Mouse (Mus musculus): ENCODE data around the gene Trim56. TPM values are rescaled to one million over a fixed set of nuclear protein-coding genes. Genes with fewer than 3 reads are reported as not detected.
"Not testable (repeated sequence)": the region's sequence is repeated elsewhere in the genome, so short reads cannot be mapped to it uniquely, and the experiment has no call there.

Gene Trim56
- polyA plus RNA-seq, 1 experiment: 49.3 TPM

DNA sequence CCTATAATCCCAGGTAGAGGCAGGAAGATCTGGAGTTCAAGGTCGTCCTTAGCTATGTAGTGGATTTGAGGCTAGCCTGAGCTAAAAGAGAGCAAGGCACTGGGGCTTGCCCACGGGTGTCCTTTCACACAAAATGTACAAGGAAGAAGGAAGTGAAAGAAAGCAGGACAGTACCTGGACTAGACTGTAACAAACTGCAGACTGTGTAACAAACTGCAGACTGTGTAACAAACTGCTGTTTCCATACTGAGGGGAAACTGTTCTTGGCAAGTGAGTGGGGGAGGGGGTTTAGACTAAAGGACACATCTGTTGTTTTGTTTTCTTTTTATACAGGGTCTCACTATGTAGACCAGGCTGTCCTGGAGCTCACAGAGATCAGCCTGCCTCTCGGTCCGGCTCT lies 5.3 kb upstream of the Trim56 start:
- DNase-seq: no peak
- 84% methylated on average over 4 of the region's 4 CpGs for WGBS
- Histone ChIP-seq H3K36me3 (ENCODE audit: control insufficient read depth, insufficient read depth, low read length) (no peaks in the 10 kb centered on the region), H3K4me3 (ENCODE audit: control insufficient read depth, insufficient read depth, low read length) (no peak overlapping the region), H3K27ac (ENCODE audit: control insufficient read depth, insufficient read depth, low read length) (no peak overlapping the region), H3K4me1 (replicated peaks; ENCODE audit: control insufficient read depth, insufficient read depth, low read length) (peaks cover 3% of the 10 kb centered on the region), H3K27me3 (ENCODE audit: control insufficient read depth, insufficient read depth, low read length) (no peaks in the 10 kb centered on the region)
- no peak for TF ChIP-seq CTCF (IDR thresholded peaks at IDR 0.05; ENCODE audit: borderline replicate concordance, control insufficient read depth, extremely low read depth, insufficient read depth, low read length, poor library complexity)
- no peak for TF ChIP-seq POLR2A (IDR thresholded peaks at IDR 0.05; ENCODE audit: control insufficient read depth, extremely low read depth, insufficient read depth, low read length, poor library complexity)

DNA sequence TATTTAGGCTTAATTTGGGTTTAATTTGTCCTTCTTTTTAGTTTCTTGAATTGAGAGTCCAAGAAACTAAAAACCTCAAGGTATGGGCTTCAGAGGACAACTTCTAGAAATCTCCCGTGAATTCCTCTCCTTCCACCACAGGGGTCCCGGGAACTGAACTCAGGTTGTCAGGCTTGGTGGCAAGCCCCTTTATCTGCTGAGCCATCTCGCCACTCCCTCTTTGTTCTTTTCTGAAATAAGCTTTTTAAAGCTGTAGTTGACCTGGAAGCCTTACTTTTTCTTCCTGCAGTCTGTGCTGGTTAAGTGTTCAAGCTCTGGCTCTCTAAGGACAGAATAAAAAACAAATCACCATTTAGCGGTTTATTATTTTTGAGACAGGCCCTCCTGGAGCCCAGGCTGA lies 2.9 kb upstream of the Trim56 start:
- H3K4me3 ChIP-seq (ENCODE audit: control insufficient read depth, insufficient read depth, low read length): no peak overlapping the region
- DNase-seq: no peak

DNA sequence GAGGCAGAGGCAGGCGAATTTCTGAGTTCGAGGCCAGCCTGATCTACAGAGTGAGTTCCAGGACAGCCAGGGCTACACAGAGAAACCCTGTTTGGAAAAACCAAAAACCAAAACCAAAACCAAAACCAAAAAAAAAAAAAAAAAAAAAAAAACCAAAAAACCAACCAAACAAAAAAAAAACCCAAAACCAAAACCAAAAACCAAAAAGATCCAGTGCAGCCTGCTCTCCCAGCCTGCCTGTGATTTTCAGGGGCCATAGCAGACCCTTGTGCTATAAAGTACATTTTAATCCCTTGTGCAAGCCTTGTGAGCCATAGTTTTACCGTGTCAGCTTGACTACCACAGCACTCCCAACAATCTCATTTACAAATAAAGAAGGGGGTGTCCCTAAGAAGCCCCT lies 2.0 kb upstream of the Trim56 start:
- 85% methylated on average over 3 of the region's 3 CpGs for WGBS
- DNase-seq; H3K4me3 ChIP-seq (ENCODE audit: control insufficient read depth, insufficient read depth, low read length); H3K27me3 ChIP-seq (ENCODE audit: control insufficient read depth, insufficient read depth, low read length); H3K27ac ChIP-seq (ENCODE audit: control insufficient read depth, insufficient read depth, low read length): not testable (repeated sequence)
- peaks cover 18% of the 10 kb centered on the region for H3K36me3 ChIP-seq (ENCODE audit: control insufficient read depth, insufficient read depth, low read length)
- peaks cover 10% of the 10 kb centered on the region for H3K4me1 ChIP-seq (replicated peaks; ENCODE audit: control insufficient read depth, insufficient read depth, low read length)

More for the DNA sequence above, 2.9 kb upstream of the Trim56 start:
- TF ChIP-seq CTCF (IDR thresholded peaks at IDR 0.05; ENCODE audit: borderline replicate concordance, control insufficient read depth, extremely low read depth, insufficient read depth, low read length, poor library complexity) (no peak), POLR2A (IDR thresholded peaks at IDR 0.05; ENCODE audit: control insufficient read depth, extremely low read depth, insufficient read depth, low read length, poor library complexity) (no peak)
- Histone ChIP-seq H3K36me3 (ENCODE audit: control insufficient read depth, insufficient read depth, low read length) (peaks cover 10% of the 10 kb centered on the region), H3K27me3 (ENCODE audit: control insufficient read depth, insufficient read depth, low read length) (no peaks in the 10 kb centered on the region), H3K27ac (ENCODE audit: control insufficient read depth, insufficient read depth, low read length) (no peak overlapping the region), H3K4me1 (replicated peaks; ENCODE audit: control insufficient read depth, insufficient read depth, low read length) (peaks cover 10% of the 10 kb centered on the region)
- WGBS: 92% methylated on average over 4 of the region's 4 CpGs

DNA sequence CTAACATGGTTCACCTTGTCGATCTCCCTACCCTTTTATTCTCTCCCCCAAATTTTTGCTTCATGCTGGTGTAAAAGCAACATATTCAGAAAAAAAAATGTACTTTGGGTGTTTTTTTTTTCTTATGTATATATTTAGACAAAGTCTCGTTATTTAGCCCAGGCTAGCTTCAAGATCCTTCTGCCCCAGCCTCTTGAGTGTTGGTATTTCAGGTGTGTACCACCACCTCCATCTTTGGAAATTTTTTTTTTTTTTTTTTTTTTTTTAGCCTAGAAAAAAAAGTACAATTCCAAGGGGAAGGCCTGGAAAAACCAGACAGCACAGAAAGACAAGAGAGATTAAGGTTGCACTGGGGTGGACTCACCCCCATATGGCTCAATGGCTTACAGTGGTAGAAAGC lies 978 bp upstream of the Trim56 start:
- no peak for DNase-seq
- WGBS: 78% methylated on average over 2 of the region's 2 CpGs
- TF ChIP-seq CTCF (IDR thresholded peaks at IDR 0.05; ENCODE audit: borderline replicate concordance, control insufficient read depth, extremely low read depth, insufficient read depth, low read length, poor library complexity) (no peak), POLR2A (IDR thresholded peaks at IDR 0.05; ENCODE audit: control insufficient read depth, extremely low read depth, insufficient read depth, low read length, poor library complexity) (no peak)
- Histone ChIP-seq H3K27ac (ENCODE audit: control insufficient read depth, insufficient read depth, low read length) (no peak overlapping the region), H3K4me3 (ENCODE audit: control insufficient read depth, insufficient read depth, low read length) (no peak overlapping the region), H3K4me1 (replicated peaks; ENCODE audit: control insufficient read depth, insufficient read depth, low read length) (peaks cover 10% of the 10 kb centered on the region), H3K36me3 (ENCODE audit: control insufficient read depth, insufficient read depth, low read length) (peaks cover 22% of the 10 kb centered on the region), H3K27me3 (ENCODE audit: control insufficient read depth, insufficient read depth, low read length) (no peaks in the 10 kb centered on the region)

DNA sequence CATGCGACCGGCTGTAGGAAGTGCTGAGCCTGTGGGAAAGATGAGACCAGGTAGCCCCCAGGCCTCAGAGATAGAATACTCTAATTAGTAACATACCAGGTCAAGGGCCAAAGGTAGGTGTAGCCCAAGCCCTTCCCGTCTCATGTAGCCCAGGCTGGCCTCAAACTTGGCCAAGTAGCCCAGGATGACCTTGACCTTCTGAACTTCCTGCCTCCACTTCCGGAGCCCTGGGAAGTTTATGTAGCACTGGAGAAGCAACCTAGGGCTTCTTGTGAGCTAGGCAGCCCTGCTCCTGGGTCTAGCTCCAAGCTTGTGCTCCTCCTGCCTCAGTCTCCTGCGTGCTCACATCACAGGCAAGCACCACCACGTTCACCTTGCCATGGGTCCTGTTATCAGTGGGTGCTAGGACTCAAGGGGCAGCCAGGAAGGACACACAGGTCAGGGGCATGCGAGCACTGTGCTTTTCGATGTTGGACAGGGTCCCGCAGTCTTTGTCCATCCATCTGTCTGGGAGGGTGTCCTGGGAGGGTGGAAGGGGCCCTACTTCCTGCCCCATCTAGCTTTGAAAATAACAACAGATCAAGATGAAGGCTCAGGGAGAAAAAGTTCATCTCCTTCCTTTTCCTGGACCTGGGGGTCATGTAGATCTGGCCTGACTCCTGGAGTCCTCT lies 983 bp downstream of the Trim56 start:
- Histone ChIP-seq H3K4me3 (ENCODE audit: control insufficient read depth, insufficient read depth, low read length) (peak overlapping the region; percentile 89), H3K27me3 (ENCODE audit: control insufficient read depth, insufficient read depth, low read length) (no peaks in the 10 kb centered on the region), H3K36me3 (ENCODE audit: control insufficient read depth, insufficient read depth, low read length) (peaks cover 22% of the 10 kb centered on the region), H3K4me1 (replicated peaks; ENCODE audit: control insufficient read depth, insufficient read depth, low read length) (peaks cover 10% of the 10 kb centered on the region), H3K27ac (ENCODE audit: control insufficient read depth, insufficient read depth, low read length) (peak overlapping the region; percentile 57; the same call in 1 of the 2 replicates)
- DNase-seq: no peak
- TF ChIP-seq CTCF (IDR thresholded peaks at IDR 0.05; ENCODE audit: borderline replicate concordance, control insufficient read depth, extremely low read depth, insufficient read depth, low read length, poor library complexity) (no peak), POLR2A (IDR thresholded peaks at IDR 0.05; ENCODE audit: control insufficient read depth, extremely low read depth, insufficient read depth, low read length, poor library complexity) (no peak)
- WGBS: 67% methylated on average over 9 of the region's 9 CpGs

DNA sequence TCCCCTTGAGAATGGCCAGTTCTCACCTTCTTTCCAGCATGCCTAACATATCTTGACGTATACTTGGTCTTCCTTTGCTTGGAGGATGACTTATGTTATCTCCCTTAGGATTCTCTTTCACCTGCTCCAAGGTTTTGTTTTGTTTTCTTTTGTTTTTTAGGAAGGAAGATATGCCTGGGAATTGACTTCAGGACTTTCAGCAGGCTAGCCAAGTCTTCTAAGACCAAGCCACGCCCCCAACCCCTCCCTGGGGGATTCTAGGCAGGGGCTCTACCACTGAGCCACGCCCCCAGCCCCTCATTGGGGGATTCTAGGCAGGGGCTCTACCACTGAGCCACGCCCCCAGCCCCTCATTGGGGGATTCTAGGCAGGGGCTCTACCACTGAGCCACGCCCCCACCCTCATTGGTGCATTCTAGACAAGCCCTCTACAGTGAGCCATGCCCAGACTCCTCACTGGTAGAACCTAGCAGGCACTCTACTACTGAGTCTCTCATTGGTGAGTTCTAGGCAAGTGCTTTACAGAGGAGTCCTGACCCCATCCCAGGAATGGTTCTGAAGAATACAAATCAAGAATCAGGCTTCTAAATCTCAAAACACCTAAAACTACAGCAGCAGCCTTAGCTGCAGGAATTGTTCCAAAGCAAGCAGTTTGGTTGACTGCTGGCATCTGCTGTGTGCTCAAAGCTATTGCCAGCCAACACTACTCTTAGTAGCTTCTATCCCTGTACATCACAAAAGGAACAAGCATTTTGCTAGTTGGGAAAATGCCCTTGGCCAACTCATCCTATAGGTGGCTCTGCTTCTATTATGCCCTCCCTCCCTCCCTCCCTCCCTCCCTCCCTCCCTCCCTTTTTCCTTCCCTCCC lies 4.2 kb downstream of the Trim56 start:
- WGBS: 96% methylated on average over 5 of the region's 5 CpGs
- no peak for TF ChIP-seq CTCF (IDR thresholded peaks at IDR 0.05; ENCODE audit: borderline replicate concordance, control insufficient read depth, extremely low read depth, insufficient read depth, low read length, poor library complexity)
- no peak for TF ChIP-seq POLR2A (IDR thresholded peaks at IDR 0.05; ENCODE audit: control insufficient read depth, extremely low read depth, insufficient read depth, low read length, poor library complexity)
- peaks cover 22% of the 10 kb centered on the region for H3K36me3 ChIP-seq (ENCODE audit: control insufficient read depth, insufficient read depth, low read length)

More for the DNA sequence above, 4.2 kb downstream of the Trim56 start:
- Histone ChIP-seq H3K27me3 (ENCODE audit: control insufficient read depth, insufficient read depth, low read length) (no peaks in the 10 kb centered on the region), H3K27ac (ENCODE audit: control insufficient read depth, insufficient read depth, low read length) (no peak overlapping the region), H3K4me3 (ENCODE audit: control insufficient read depth, insufficient read depth, low read length) (no peak overlapping the region), H3K4me1 (replicated peaks; ENCODE audit: control insufficient read depth, insufficient read depth, low read length) (peaks cover 12% of the 10 kb centered on the region)
- no peak for DNase-seq
